Mouse (Mus musculus): Measurements from ENCODE around the gene Thra. TPM values are rescaled to one million over a fixed set of nuclear protein-coding genes. Genes with fewer than 3 reads are reported as not detected.

Gene Thra
- polyA plus RNA-seq, 1 experiment from 2014 or later = 106 TPM

GRCm38 (mm10) chr11:98788139-98788538 lies 47.7 kb downstream of the Thra start:
- no peak for ATAC-seq
- no peak overlapping the region for H3K4me3 ChIP-seq (replicated peaks)
- no peaks in the 10 kb centered on the region for H3K36me3 ChIP-seq
- H3K9me3 ChIP-seq = no peaks in the 10 kb centered on the region
- H3K9ac ChIP-seq (replicated peaks) = no peak overlapping the region
- peak overlapping the region; percentile 40; the same call in 1 of the 2 replicates for H3K27ac ChIP-seq
- peak overlapping the region; percentile 89; the same call in 1 of the 2 replicates for H3K4me2 ChIP-seq (replicated peaks)
- 92% methylated on average over 5 of the region's 5 CpGs for WGBS
- H3K4me1 ChIP-seq (replicated peaks) = peaks cover 59% of the 10 kb centered on the region
- no peaks in the 10 kb centered on the region for H3K27me3 ChIP-seq

GRCm38 (mm10) chr11:98788550-98789218 lies 48.2 kb downstream of the Thra start:
- no peak overlapping the region; the same call in 1 of the 2 replicates for H3K9ac ChIP-seq (replicated peaks)
- no peaks in the 10 kb centered on the region for H3K27me3 ChIP-seq
- peak; percentile 88 for ATAC-seq
- H3K4me3 ChIP-seq (replicated peaks) = peak overlapping the region; percentile 45
- peak overlapping the region; percentile 89 for H3K4me2 ChIP-seq (replicated peaks)
- H3K36me3 ChIP-seq = no peaks in the 10 kb centered on the region
- 11% methylated on average over 18 of the region's 18 CpGs for WGBS
- peaks cover 59% of the 10 kb centered on the region for H3K4me1 ChIP-seq (replicated peaks)
- no peaks in the 10 kb centered on the region for H3K9me3 ChIP-seq
- peak overlapping the region; percentile 40 for H3K27ac ChIP-seq

GRCm38 (mm10) chr11:98789219-98789807 lies 48.9 kb downstream of the Thra start:
- Histone ChIP-seq H3K9ac (replicated peaks) (peak overlapping the region; percentile 61), H3K4me3 (replicated peaks) (peak overlapping the region; percentile 45), H3K36me3 (no peaks in the 10 kb centered on the region), H3K4me2 (replicated peaks) (peak overlapping the region; percentile 89), H3K27ac (no peak overlapping the region), H3K9me3 (no peaks in the 10 kb centered on the region), H3K27me3 (no peaks in the 10 kb centered on the region), H3K4me1 (replicated peaks) (peaks cover 61% of the 10 kb centered on the region)
- 3% methylated on average over 25 of the region's 25 CpGs for WGBS
- peak; percentile 41 for ATAC-seq

- no peak for ATAC-seq
Measured at GRCm38 (mm10) chr11:98789824-98790223, 49.4 kb downstream of the Thra start.

DNA sequence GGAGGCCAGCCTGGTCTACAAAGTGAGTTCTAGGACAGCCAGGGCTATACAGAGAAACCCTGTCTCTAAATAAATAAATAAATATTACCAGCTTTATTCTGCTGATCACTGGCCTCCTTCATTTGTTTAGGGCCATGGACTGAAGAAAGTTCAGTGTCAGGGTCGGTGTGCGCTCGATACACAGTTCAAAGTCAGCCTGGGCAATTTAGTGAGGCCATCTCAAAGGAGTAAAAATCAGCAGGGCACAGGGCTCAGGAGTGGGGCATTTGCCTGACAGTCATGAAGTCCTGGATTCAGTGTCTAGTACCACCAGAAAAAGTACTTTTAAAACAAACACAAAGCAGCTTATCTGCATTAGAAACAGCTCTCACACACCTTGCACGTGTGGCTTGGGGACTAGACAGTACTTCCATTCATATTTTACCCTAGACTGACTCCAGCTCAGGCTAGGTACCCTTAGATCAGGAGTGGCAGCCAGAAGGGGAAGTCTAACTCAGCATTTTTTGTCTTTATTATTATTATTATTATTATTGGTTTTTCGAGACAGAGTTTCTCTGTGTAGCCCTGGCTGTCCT lies 50.3 kb downstream of the Thra start:
- no peaks in the 10 kb centered on the region for H3K9me3 ChIP-seq
- H3K9ac ChIP-seq (replicated peaks) = no peak overlapping the region
- H3K36me3 ChIP-seq = no peaks in the 10 kb centered on the region
- H3K4me3 ChIP-seq (replicated peaks) = no peak overlapping the region
- peaks cover 58% of the 10 kb centered on the region for H3K4me1 ChIP-seq (replicated peaks)
- WGBS = 83% methylated on average over 5 of the region's 5 CpGs
- ATAC-seq = no peak
- H3K27ac ChIP-seq = no peak overlapping the region
- no peaks in the 10 kb centered on the region for H3K27me3 ChIP-seq
- no peak overlapping the region for H3K4me2 ChIP-seq (replicated peaks)

More at GRCm38 (mm10) chr11:98789824-98790223, 49.4 kb downstream of the Thra start:
- Histone ChIP-seq H3K36me3 (no peaks in the 10 kb centered on the region), H3K9ac (replicated peaks) (peak overlapping the region; percentile 61; the same call in 1 of the 2 replicates), H3K27ac (no peak overlapping the region), H3K4me2 (replicated peaks) (peak overlapping the region; percentile 89), H3K9me3 (no peaks in the 10 kb centered on the region), H3K4me3 (replicated peaks) (peak overlapping the region; percentile 45), H3K4me1 (replicated peaks) (peaks cover 61% of the 10 kb centered on the region), H3K27me3 (no peaks in the 10 kb centered on the region)
- 39% methylated on average over 5 of the region's 5 CpGs for WGBS

GRCm38 (mm10) chr11:98791448-98791847 lies 51.0 kb downstream of the Thra start:
- peaks cover 51% of the 10 kb centered on the region for H3K4me1 ChIP-seq (replicated peaks)
- WGBS = 76% methylated on average over 1 of the region's 1 CpGs
- no peak overlapping the region for H3K27ac ChIP-seq
- no peaks in the 10 kb centered on the region for H3K9me3 ChIP-seq
- H3K36me3 ChIP-seq = no peaks in the 10 kb centered on the region
- no peak overlapping the region for H3K4me2 ChIP-seq (replicated peaks)
- H3K27me3 ChIP-seq = no peaks in the 10 kb centered on the region
- no peak for ATAC-seq
- no peak overlapping the region for H3K9ac ChIP-seq (replicated peaks)
- no peak overlapping the region for H3K4me3 ChIP-seq (replicated peaks)

- H3K27me3 ChIP-seq = no peaks in the 10 kb centered on the region
Measured at GRCm38 (mm10) chr11:98792081-98792480, 51.6 kb downstream of the Thra start.

DNA sequence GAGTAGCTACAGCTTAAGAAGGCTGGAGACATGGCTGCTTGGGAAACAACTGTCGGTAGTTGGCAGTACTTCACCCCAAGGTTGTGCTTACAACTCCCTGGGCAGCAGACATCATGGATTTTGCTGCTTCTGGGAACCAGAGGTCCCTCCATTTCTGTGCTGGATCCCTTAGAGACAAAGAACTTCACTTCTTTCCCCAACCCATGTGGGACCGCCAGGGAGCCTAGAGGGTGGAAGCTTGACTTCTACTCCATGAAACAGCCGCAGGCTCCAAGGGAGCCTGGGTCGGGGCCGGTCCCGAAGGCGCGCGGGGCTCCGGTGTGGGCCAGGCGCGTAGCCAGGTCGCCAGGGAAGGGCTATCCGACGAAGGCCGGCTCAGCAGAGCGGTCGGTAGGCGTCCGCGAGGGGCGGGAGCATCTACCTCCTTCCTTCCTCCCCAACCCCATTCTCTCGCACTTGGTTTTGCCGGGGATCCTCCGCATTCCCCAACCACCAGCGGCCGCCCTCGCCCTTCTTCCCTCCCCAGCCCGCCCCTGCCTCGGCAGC lies 54.1 kb downstream of the Thra start:
- peak; percentile 75 for ATAC-seq
- WGBS = under 1% methylated on average over 28 of the region's 30 CpGs
- peak overlapping the region; percentile 99 for H3K4me2 ChIP-seq (replicated peaks)

More at GRCm38 (mm10) chr11:98792081-98792480, 51.6 kb downstream of the Thra start:
- H3K36me3 ChIP-seq = no peaks in the 10 kb centered on the region
- H3K9ac ChIP-seq (replicated peaks) = no peak overlapping the region
- H3K4me2 ChIP-seq (replicated peaks) = no peak overlapping the region
- ATAC-seq = no peak
- no peak overlapping the region for H3K27ac ChIP-seq
- 6% methylated on average over 4 of the region's 4 CpGs for WGBS
- H3K4me3 ChIP-seq (replicated peaks) = no peak overlapping the region
- H3K4me1 ChIP-seq (replicated peaks) = peaks cover 46% of the 10 kb centered on the region
- no peaks in the 10 kb centered on the region for H3K9me3 ChIP-seq

DNA sequence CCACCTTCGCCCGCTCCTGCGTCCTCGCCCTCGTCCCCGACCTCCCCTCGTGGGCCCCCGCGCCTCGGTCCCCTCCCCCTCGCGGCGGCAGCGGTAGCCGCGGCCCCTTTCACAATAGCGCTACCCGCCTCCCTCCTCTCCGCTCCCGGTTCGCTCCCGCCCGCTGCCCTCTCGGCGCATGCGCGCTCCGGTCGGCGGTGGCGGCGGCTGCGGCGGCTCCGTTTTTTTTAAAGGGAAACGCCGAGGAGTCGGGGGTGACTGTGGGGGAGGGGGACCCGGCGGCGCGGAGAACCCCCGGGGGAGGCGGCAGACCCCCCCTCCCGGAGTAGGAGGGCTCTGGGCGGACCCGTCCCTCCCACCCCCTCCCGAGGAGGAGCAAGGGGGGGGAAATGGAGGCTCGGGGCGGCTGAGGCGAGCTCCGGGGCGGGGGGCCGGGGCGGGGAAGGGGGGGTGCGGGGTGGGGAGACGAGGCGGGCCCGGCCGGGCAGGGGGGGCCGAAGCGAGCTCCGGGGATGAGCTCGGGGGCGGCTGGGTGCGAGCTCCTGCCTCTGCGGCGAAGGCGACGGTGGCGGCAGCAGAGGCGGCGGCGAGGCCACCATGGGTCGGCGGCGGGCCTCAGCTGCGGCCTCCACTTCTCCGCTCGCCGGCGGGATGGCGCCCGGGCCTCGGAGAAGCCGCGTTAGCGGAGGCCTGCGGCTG lies 54.7 kb downstream of the Thra start, which contains the start of gene Msl1:
TSS of gene Msl1 (plus strand) at position 502 of the 699 bp plus-strand sequence.
- peak; percentile 60 for ATAC-seq
- Histone ChIP-seq H3K9me3 (no peaks in the 10 kb centered on the region), H3K36me3 (peaks cover 12% of the 10 kb centered on the region), H3K4me3 (replicated peaks) (peak within 1 kb of the TSS; percentile 100), H3K9ac (replicated peaks) (peak within 1 kb of the TSS; percentile 100), H3K27me3 (no peaks in the 10 kb centered on the region), H3K4me1 (replicated peaks) (peaks cover 47% of the 10 kb centered on the region), H3K4me2 (replicated peaks) (peak within 1 kb of the TSS; percentile 99), H3K27ac (peak within 1 kb of the TSS; percentile 100)
- WGBS = under 1% methylated on average over 69 of the region's 89 CpGs

More for the DNA sequence above, 54.1 kb downstream of the Thra start:
- Histone ChIP-seq H3K9ac (replicated peaks) (peak overlapping the region; percentile 100), H3K27me3 (no peaks in the 10 kb centered on the region), H3K27ac (peak overlapping the region; percentile 100), H3K4me1 (replicated peaks) (peaks cover 49% of the 10 kb centered on the region), H3K4me3 (replicated peaks) (peak overlapping the region; percentile 100), H3K36me3 (peaks cover 6% of the 10 kb centered on the region; the same call in 1 of the 2 replicates), H3K9me3 (no peaks in the 10 kb centered on the region)

DNA sequence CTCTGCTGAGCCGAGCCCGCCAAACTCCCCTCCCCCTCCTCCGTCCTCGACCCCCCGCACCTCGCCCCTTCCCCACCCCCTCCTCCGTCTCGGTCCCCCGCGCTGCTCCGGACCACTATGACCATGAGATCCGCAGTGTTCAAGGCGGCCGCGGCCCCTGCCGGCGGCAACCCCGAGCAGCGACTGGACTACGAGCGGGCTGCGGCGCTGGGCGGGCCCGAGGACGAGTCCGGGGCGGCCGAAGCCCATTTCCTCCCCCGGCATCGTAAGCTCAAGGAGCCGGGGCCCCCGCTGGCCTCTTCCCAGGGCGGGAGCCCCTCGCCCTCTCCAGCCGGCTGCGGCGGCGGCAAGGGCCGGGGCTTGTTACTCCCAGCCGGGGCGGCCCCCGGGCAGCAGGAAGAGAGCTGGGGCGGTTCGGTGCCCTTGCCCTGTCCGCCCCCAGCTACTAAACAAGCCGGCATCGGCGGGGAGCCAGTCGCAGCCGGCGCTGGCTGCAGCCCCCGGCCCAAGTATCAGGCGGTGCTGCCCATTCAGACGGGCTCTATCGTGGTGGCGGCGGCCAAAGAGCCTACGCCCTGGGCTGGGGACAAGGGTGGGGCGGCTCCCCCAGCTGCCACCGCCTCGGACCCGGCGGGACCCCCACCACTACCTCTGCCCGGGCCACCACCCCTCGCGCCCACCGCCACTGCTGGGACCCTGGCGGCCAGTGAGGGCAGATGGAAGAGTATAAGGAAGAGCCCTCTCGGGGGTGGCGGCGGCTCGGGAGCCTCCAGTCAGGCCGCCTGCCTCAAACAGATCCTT lies 55.5 kb downstream of the Thra start:
- Histone ChIP-seq H3K4me1 (replicated peaks) (peaks cover 53% of the 10 kb centered on the region), H3K4me2 (replicated peaks) (peak overlapping the region; percentile 99), H3K9ac (replicated peaks) (peak overlapping the region; percentile 100), H3K27me3 (no peaks in the 10 kb centered on the region), H3K27ac (peak overlapping the region; percentile 100), H3K36me3 (peaks cover 20% of the 10 kb centered on the region), H3K9me3 (no peaks in the 10 kb centered on the region), H3K4me3 (replicated peaks) (peak overlapping the region; percentile 100)
- ATAC-seq = peak; percentile 61
- 0% methylated on average over 64 of the region's 74 CpGs for WGBS

Measured in midbrain, embryonic 13.5 days (tissue).